Mouse (Mus musculus): Measurements from ENCODE around the gene Fbxo40.

DNA sequence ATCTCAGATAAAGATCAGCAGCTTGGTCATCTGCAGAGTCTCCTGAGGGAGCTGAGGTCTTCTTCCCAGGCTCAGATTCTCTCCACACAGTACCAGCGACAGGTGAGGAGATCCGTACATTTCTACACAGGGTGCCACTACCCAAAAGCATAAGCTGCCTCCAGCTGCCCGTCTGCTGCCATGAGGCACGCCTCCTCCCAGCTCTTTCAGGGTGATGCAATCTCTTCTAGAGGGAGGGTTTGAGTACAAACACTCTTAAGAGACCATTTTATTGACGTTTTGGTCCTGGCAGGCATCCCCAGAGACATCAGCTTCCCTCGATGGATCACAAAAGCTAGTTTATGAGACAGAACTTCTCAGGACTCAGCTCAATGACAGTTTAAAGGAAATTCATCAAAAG lies 64.5 kb downstream of the Fbxo40 start:
- TF ChIP-seq CTCF (conservative IDR thresholded peaks at IDR 0.05 in 1 of 2, IDR thresholded peaks at IDR 0.05 in 1 of 2; ENCODE audit: low read depth in 2 of 2, low read length in 2 of 2) = no peak
- no peak for TF ChIP-seq ZC3H11A (IDR thresholded peaks at IDR 0.05; ENCODE audit: low read depth, low read length)
- no peak for TF ChIP-seq USF1 (IDR thresholded peaks at IDR 0.05; ENCODE audit: low read depth, low read length)
- peak; percentile 95 for TF ChIP-seq MAX (IDR thresholded peaks at IDR 0.05; ENCODE audit: low read length)
- no peak for TF ChIP-seq SMC3 (IDR thresholded peaks at IDR 0.05; ENCODE audit: low read depth, low read length)
- peak; percentile 12; the same call in 1 of the 2 replicates for TF ChIP-seq EP300 (IDR thresholded peaks at IDR 0.05; ENCODE audit: low read length)
- peak; percentile 54; the same call in 1 of the 2 replicates for TF ChIP-seq POLR2AphosphoS2 (IDR thresholded peaks at IDR 0.05; ENCODE audit: low read depth, low read length)
- TF ChIP-seq POLR2A (IDR thresholded peaks at IDR 0.05; ENCODE audit: low read depth, low read length) = peak; percentile 83
